Mouse (Mus musculus) heart, embryonic 12.5 days (tissue): ENCODE measurements around the gene Hrh3. TPM values are rescaled to one million over a fixed set of nuclear protein-coding genes. Genes with fewer than 3 reads are reported as not detected.

Experiments used
- ATAC-seq: fragments of 200-750 bp; cut with Nextera tagmentation; 2 replicates; pipeline ENCODE4 v1.8.0; 2017; ENCODE audit warnings: moderate TSS enrichment, moderate library complexity; ENCODE audit not compliant: insufficient number of reproducible peaks, low FRiP score
- H3K27ac ChIP-seq: fragments of 300-500 bp; sonication (generic); 2 replicates; pipeline ENCODE4 v1.5.1; 2016; ENCODE audit warnings: mild to moderate bottlenecking, moderate library complexity; ENCODE audit not compliant: poor library complexity, severe bottlenecking
- H3K27me3 ChIP-seq: fragments of 300-500 bp; sonication (generic); replicated peaks from 2 replicates; pipeline ENCODE4 v1.6.1; 2016; ENCODE audit warnings: mild to moderate bottlenecking, moderate library complexity
- H3K36me3 ChIP-seq: fragments of 300-500 bp; sonication (generic); 2 replicates; pipeline ENCODE4 v1.6.1; 2016; ENCODE audit warnings: mild to moderate bottlenecking, moderate library complexity
- H3K4me1 ChIP-seq: fragments of 300-500 bp; sonication (generic); replicated peaks from 2 replicates; pipeline ENCODE4 v1.6.1; 2016; ENCODE audit warnings: mild to moderate bottlenecking
- H3K4me2 ChIP-seq: fragments of 300-500 bp; sonication (generic); 2 replicates; pipeline ENCODE4 v1.6.1; 2016; ENCODE audit warnings: mild to moderate bottlenecking, moderate library complexity
- H3K4me3 ChIP-seq: fragments of 300-500 bp; sonication (generic); 2 replicates; pipeline ENCODE4 v1.5.1; 2016; ENCODE audit warnings: mild to moderate bottlenecking
- H3K9ac ChIP-seq: fragments of 300-500 bp; sonication (generic); 2 replicates; pipeline ENCODE4 v1.6.1; 2016; ENCODE audit warnings: mild to moderate bottlenecking, moderate library complexity
- H3K9me3 ChIP-seq: fragments of 300-500 bp; sonication (generic); replicated peaks from 2 replicates; pipeline ENCODE4 v1.6.1; 2016; ENCODE audit warnings: mild to moderate bottlenecking, moderate library complexity
- WGBS: fragments of 180-500 bp; shearing (Covaris S2); methylation state at CpG from one replicate; pipeline ENCODE4 v1.1.7; 2016; 5-methylcytosine and 5-hydroxymethylcytosine counted together
- polyA plus RNA-seq: library from polyadenylated mRNA; unstranded; fragments of >200 nt; fragmentation: Nextera tagmentation; extraction: Ambion mirVana; gene quantifications from 2 replicates; pipeline ENCODE4 v1.2.1, GENCODE M21; 2016

Gene Hrh3
- not detected in 2 replicates for polyA plus RNA-seq

DNA sequence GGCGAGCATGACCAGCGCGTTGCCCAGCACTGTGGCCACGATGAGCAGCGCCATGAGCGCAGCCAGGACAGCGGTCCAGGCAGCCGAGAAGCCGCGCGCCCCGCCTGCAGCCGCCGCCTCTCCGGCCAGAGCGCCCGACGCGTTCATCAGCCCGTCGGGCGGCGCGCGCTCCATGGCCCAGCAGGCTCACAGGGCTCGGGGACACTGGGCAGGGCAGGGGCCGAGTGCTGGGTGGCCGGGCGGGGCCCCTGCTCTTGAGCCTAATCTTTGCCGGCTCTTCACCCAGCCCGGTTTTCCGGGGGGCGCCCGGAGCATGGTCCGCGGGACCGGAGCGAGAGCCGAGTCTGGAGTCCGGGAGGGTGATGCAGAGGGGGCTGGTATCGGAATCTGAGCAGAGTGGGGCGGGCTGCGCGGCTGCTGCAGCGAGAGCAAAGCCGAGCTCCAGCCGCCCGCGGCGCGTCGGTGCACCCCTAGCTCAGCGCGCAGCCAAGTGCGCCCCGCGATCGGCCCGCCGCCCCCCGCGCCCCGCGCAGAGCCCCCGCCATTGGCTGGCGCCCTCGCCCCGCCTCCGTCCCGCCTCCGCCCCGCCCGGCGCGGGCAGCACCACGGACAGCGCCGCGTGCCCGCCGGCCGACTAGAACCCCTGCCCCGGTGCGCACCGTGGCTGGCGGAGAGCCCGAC is at the start of gene Hrh3:
Gene Hrh3 (minus strand): TSS at position 511 of the 681 bp plus-strand sequence.
- no peak within 1 kb of the TSS for H3K27ac ChIP-seq
- 0 out of 2 replicates have a peak within 1 kb of the TSS, but pooled peaks have one; percentile 5 for H3K9ac ChIP-seq
- peaks cover 27% of the 10 kb centered on the region for H3K4me1 ChIP-seq
- no peaks in the 10 kb centered on the region for H3K9me3 ChIP-seq
- under 1% methylated on average over 72 of the region's 87 CpGs for WGBS
- H3K36me3 ChIP-seq, result no peaks in the 10 kb centered on the region
- H3K4me3 ChIP-seq, result peak within 1 kb of the TSS; percentile 55
- ATAC-seq, result peak; percentile 82
- H3K4me2 ChIP-seq, result peak within 1 kb of the TSS; percentile 95
- H3K27me3 ChIP-seq, result peaks cover 75% of the 10 kb centered on the region

DNA sequence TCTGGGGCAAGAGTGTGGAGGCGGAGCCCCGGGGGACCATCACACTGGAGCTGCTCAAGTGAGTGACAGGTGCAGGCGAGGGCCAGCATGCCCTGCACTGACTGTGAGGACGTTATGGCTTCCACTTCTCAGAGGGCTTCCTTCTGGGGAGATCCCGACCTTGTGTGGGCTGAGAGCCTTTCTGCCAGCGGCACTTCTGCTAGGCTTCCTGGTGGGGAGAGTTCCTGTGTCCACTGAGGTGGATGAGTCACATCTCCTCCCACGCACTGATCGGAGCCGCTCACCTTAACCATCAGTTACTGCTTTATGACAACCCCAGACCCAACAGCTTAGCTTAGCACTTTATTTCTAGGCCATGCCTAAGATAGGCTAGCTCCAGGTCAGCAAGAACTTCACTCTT is 44.3 kb upstream of the Hrh3 start:
- WGBS, result 77% methylated on average over 9 of the region's 9 CpGs
- H3K4me1 ChIP-seq, result peaks cover 15% of the 10 kb centered on the region
- H3K4me3 ChIP-seq, result no peak overlapping the region
- H3K27ac ChIP-seq, result no peak overlapping the region
- H3K9ac ChIP-seq, result no peak overlapping the region
- ATAC-seq, result no peak
- H3K9me3 ChIP-seq, result no peaks in the 10 kb centered on the region
- H3K36me3 ChIP-seq, result peaks cover 81% of the 10 kb centered on the region
- no peak overlapping the region for H3K4me2 ChIP-seq
- H3K27me3 ChIP-seq, result no peaks in the 10 kb centered on the region

DNA sequence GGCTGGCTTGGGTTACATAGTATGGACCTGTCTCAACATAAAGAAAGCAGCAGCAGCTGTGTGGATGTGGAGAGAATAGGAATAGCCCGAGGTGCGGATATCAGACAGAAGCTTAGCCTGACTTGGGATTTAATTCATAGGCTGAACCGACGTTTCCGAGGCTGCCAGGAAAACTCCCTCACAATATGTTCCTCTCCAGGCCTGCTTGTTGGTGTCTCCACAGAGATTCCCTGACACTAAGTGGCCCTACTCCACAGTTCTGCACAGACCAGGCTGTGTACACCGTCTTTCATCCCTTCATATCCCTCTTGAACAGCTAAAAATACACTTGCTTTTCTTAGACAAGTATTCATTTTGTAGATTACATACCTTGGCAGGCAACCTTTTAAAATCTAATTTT is 43.1 kb upstream of the Hrh3 start:
- Histone ChIP-seq H3K9ac (no peak overlapping the region), H3K4me2 (no peak overlapping the region), H3K36me3 (peaks cover 76% of the 10 kb centered on the region), H3K4me1 (peaks cover 15% of the 10 kb centered on the region), H3K27me3 (no peaks in the 10 kb centered on the region), H3K4me3 (no peak overlapping the region), H3K9me3 (no peaks in the 10 kb centered on the region), H3K27ac (peak overlapping the region; percentile 74)
- no peak for ATAC-seq
- WGBS, result 63% methylated on average over 6 of the region's 6 CpGs

DNA sequence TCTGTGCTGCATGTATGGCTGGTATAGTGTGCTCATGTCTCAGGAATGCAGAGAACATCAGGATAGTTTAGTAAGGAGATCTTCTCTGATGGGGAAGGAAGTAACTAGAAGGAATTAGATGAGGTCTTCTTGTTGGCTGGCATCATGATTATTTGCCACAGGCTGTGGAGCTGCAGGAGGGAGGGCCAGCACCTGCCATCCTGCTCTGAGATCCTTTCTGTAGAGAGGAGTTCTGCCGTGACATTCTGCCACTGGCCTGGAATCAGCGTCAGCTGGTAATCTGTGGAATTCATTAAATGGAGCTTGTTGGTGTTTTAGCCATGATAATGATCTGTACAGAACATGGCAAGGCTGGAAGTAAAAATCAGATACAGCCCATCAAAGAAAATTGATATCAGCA is 41.8 kb upstream of the Hrh3 start:
- peaks cover 71% of the 10 kb centered on the region for H3K36me3 ChIP-seq
- no peak overlapping the region for H3K27ac ChIP-seq
- H3K4me1 ChIP-seq, result peaks cover 15% of the 10 kb centered on the region
- no peaks in the 10 kb centered on the region for H3K9me3 ChIP-seq
- H3K4me2 ChIP-seq, result no peak overlapping the region
- ATAC-seq, result no peak
- no peak overlapping the region for H3K9ac ChIP-seq
- no peak overlapping the region for H3K4me3 ChIP-seq
- WGBS, result 76% methylated on average over 2 of the region's 2 CpGs
- no peaks in the 10 kb centered on the region for H3K27me3 ChIP-seq

DNA sequence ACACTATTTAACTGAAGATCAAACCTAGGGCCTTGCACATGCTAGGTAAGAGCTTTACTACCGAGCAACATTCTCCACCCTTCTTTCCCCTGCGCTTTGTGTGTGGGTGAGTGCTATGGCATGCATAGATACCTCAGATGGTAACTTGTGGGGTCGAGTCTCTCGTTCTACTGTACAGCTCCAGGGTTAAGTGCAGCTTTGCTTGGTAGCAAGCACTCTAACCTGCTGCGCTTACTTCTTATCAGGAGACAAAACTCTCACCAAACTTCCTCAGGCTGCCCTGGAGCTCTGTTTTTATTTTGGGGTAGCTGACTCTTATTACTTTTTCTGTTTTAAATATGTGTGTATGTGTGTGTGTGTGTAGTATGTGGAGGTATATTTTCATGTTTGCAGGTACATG is 31.1 kb upstream of the Hrh3 start:
- ATAC-seq, result no peak
- Histone ChIP-seq H3K4me2 (no peak overlapping the region), H3K36me3 (peaks cover 25% of the 10 kb centered on the region), H3K27me3 (no peaks in the 10 kb centered on the region), H3K9me3 (no peaks in the 10 kb centered on the region), H3K4me3 (no peak overlapping the region), H3K4me1 (peaks cover 20% of the 10 kb centered on the region), H3K9ac (no peak overlapping the region), H3K27ac (peak overlapping the region; percentile 55)
- 58% methylated on average over 5 of the region's 5 CpGs for WGBS

DNA sequence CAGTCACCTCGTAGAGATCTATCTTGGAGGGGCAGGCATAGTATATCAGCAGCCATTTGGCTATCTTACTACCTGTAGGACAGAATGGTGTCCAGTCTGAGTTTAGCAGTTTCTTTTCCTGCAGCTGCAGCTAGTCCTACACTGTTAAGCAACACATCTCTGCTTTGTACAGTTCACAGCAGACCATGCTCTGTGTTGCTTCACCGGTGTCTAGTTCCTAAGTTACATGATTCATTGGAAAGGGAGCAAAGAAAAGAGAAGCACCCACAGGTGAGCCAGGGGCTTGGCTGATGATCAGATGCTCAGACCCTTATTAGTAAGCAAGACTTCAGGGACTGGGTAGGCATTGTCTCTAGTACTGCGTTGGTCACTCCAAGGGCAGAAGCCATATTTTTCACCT is 29.6 kb upstream of the Hrh3 start:
- 71% methylated on average over 3 of the region's 3 CpGs for WGBS
- Histone ChIP-seq H3K4me3 (no peak overlapping the region), H3K27ac (peak overlapping the region; percentile 75), H3K9me3 (no peaks in the 10 kb centered on the region), H3K36me3 (peaks cover 14% of the 10 kb centered on the region), H3K27me3 (no peaks in the 10 kb centered on the region), H3K4me2 (no peak overlapping the region), H3K4me1 (peaks cover 20% of the 10 kb centered on the region), H3K9ac (no peak overlapping the region)
- no peak for ATAC-seq

DNA sequence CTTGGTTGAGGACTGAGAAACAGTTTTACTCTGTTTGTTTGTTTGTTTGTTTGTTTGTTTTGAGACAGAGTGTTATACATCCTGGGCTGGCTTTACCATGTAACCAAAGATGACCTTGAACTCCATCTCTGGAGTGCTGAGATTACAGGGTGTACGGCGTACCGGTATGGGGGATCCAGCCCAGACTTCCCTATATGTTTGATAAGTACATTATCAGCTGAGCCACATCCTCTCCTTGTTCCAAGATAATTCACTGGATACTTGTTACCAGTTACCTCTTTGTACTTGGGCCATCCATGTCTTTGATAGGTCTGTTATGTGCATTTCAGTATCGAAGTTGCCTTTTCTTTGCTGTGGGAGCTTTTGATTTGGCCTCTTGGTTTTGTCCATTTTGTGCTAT is 28.9 kb upstream of the Hrh3 start:
- ATAC-seq, result no peak
- Histone ChIP-seq H3K4me2 (no peak overlapping the region), H3K27ac (peak overlapping the region; percentile 75; the same call in 1 of the 2 replicates)

DNA sequence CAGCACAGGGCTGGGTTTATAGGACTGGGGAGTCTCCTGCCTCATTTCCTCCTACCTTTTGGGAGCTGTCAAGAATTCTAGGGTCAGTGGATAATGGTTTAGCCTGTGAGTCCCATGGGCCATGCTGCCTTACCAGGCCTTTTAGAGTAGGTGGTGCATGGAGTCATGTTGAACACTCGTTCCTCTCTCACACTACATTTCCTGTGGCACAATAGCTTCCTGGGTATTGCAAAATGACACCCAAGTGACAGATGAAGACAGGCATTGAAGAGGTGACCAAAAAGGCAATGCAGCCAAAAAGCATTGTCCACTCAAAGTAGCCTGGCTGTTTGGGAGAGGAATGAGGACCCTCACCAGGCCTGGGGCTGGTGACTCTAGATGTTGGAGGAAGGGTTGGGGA is 23.4 kb upstream of the Hrh3 start:
- 53% methylated on average over 1 of the region's 1 CpGs for WGBS
- Histone ChIP-seq H3K27me3 (no peaks in the 10 kb centered on the region), H3K9ac (no peak overlapping the region), H3K4me3 (no peak overlapping the region), H3K36me3 (peaks cover 9% of the 10 kb centered on the region; the same call in 1 of the 2 replicates), H3K27ac (no peak overlapping the region), H3K9me3 (no peaks in the 10 kb centered on the region), H3K4me2 (no peak overlapping the region), H3K4me1 (peaks cover 31% of the 10 kb centered on the region)
- ATAC-seq, result no peak

More for the DNA sequence above, 28.9 kb upstream of the Hrh3 start:
- H3K9ac ChIP-seq, result no peak overlapping the region
- no peaks in the 10 kb centered on the region for H3K27me3 ChIP-seq
- no peaks in the 10 kb centered on the region for H3K9me3 ChIP-seq
- peaks cover 21% of the 10 kb centered on the region for H3K4me1 ChIP-seq
- 57% methylated on average over 4 of the region's 4 CpGs for WGBS
- peaks cover 7% of the 10 kb centered on the region for H3K36me3 ChIP-seq
- H3K4me3 ChIP-seq, result no peak overlapping the region

DNA sequence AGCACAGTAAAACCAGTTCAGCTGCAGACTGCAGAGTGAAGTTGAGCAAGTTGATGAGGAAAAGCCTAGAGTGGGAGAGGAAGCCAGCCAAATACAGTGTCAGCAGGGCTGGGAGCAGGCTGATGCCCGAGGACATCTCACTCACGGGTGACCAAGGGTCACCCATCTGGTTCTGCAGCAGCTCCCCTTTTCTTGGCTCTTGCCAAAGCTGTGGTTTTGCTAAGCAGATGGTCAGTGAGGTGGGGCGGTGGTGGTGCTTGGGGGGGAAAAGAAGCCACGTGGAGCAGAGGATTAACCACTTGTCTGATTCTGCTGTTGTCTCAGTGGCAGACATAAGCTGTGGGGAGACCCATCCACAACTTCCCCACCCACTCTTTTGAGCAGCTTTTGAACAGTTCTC is 21.9 kb upstream of the Hrh3 start:
- Histone ChIP-seq H3K27me3 (no peaks in the 10 kb centered on the region), H3K4me1 (peaks cover 30% of the 10 kb centered on the region), H3K4me2 (no peak overlapping the region), H3K9ac (no peak overlapping the region), H3K27ac (no peak overlapping the region), H3K36me3 (peaks cover 9% of the 10 kb centered on the region; the same call in 1 of the 2 replicates), H3K4me3 (no peak overlapping the region), H3K9me3 (no peaks in the 10 kb centered on the region)
- WGBS, result 35% methylated on average over 4 of the region's 4 CpGs
- no peak for ATAC-seq

DNA sequence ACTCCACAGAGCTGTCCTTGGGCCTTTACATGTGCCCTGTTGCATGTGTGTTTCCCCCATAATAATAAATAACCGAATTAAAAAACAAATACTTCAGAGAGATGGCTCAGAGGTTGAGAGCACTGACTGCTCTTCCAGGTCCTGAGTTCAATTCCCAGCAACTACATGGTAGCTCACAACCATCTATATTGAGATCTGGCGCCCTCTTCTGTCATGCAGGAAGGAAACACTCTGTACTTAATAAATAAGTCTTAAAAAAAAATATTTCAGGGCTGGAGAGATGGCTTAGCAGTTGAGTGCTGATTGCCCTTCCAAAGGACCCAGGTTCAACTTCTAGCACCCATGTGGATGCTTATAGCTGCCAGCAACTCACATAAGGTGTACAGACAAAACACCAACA is 19.9 kb upstream of the Hrh3 start:
- no peak overlapping the region for H3K4me3 ChIP-seq
- no peak overlapping the region for H3K27ac ChIP-seq
- ATAC-seq, result no peak
- H3K9me3 ChIP-seq, result no peaks in the 10 kb centered on the region
- H3K4me2 ChIP-seq, result no peak overlapping the region
- peaks cover 9% of the 10 kb centered on the region; the same call in 1 of the 2 replicates for H3K36me3 ChIP-seq
- WGBS, result 77% methylated on average over 2 of the region's 2 CpGs
- H3K4me1 ChIP-seq, result peaks cover 36% of the 10 kb centered on the region
- no peak overlapping the region for H3K9ac ChIP-seq
- no peaks in the 10 kb centered on the region for H3K27me3 ChIP-seq

DNA sequence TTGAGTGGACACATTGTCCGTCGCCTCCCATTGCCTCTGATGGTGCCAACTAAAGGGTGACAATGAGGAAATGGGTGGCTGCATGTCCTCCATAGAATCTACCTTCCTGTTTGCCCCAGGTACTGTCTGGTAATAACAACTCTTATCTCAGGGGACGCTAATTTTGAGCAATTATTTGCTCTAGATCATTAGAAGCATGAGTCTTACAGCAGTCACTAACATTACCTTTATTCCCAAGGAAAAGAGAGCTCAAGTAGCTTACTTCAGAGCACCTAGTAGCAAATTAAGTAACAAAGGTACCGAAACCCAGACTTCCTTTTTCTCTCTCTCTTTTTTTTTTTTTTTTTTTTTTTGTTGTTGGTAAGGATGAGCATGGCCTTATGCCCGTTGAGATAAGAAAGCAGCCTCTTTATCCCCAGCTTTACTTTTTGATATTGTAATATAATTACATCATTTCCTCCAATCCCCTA is 16.0 kb upstream of the Hrh3 start:
- no peak overlapping the region for H3K27ac ChIP-seq
- no peak for ATAC-seq
- H3K4me2 ChIP-seq, result peak overlapping the region; percentile 90
- H3K4me1 ChIP-seq, result peaks cover 37% of the 10 kb centered on the region
- peak overlapping the region; percentile 92 for H3K9ac ChIP-seq
- no peaks in the 10 kb centered on the region for H3K27me3 ChIP-seq
- no peaks in the 10 kb centered on the region for H3K9me3 ChIP-seq
- peaks cover 9% of the 10 kb centered on the region; the same call in 1 of the 2 replicates for H3K36me3 ChIP-seq
- WGBS, result 58% methylated on average over 5 of the region's 5 CpGs
- peak overlapping the region; percentile 89 for H3K4me3 ChIP-seq
